Mouse (Mus musculus) brain, embryonic 18.5 days (tissue): ENCODE data around the gene Nr0b2.

Experiments used
- DNase-seq: peaks from one replicate; pipeline ENCODE4 v3.0.0-alpha.2; 2012; ENCODE audit warnings: low read depth, low spot score

Nr0b2 gene

GRCm38 (mm10) chr4:133605330-133605729, 52.2 kb downstream of the Nr0b2 start:
- no peak for DNase-seq
